Mouse (Mus musculus): ENCODE measurements around the gene Tspan12.
A peak's percentile ranks its signal among the peaks of the same experiment; 100 is the strongest.
"Not testable (repeated sequence)": the region's sequence is repeated elsewhere in the genome, so short reads cannot be mapped to it uniquely, and the experiment has no call there.

Gene Tspan12

DNA sequence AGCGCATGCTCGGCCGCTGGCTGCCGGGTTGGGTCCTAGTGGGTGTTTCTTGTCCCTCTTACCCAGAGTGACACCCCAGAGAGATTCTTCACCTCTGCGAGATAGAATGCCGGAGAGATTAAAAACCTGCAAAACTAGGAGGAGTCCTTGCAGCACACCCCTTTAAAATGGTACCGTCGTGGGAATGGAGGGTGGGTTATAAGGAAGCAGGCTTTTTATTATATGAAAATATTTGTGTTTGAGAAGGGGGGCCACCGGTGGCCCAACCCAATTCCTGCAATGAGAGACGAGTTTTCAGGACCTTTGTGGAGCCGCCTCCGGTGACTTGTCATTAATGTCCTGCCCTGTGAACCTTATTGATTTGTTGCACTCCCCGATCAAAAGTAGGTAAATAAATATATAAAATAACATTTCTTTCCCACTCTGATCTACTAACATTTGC is at the start of gene Tspan12:
TSS of gene Tspan12 (minus strand) at position 172 of the 442 bp plus-strand sequence.
- DNase-seq = no peak

DNA sequence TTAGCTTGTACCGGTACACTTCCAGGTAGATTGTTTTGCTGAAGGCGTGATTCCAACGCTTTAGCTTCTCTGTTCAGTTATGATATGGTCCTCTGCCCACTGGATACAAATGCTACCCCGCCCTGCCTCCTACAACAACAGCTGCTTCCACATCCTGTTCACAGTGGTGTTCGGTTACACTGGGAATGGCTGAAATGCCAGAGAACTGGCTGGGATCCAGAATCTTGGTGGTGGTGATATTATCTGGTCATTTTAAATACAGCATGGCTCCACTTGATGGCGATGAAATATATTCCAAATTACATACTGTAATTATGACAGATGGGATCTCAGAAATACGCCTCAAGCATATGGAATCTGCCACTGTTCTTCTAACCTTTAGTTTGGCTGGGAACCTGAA is 42.1 kb upstream of the Tspan12 start:
- peak; percentile 77 for DNase-seq

DNA sequence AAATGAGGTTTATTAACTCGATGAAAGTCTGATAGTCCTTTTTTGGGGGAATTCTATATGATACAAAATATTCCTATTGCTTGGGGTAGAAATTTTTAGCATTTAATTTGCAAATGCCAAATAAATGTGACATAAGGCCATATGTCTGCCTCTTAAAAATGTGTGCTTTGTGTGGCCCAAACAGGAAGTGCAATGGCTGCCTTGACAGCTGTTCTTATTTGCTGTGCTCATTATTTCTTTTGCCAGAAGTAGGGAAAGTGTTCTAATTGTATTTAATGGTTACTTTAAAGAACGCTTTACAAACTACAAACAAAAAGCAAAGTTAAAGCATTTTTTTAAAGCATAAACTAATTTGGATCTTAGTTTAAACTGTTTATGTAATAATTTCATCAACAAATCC is 36.8 kb upstream of the Tspan12 start:
- DNase-seq = no peak

DNA sequence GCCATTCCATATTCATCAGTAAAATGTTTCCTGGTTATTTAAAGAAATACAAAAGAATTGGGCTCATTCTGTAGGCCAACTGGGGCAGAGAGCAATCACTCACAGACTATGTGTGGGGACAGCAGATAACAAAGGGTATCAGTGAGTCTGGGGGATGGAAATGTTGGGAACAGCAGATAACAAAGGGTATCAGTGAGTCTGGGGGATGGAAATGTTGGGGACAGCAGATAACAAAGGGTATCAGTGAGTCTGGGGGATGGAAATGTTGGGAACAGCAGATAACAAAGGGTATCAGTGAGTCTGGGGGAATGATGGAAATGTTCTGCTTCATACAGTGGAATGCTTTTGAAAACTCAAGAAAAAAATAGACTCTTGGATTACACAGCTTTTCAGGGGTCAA is 35.7 kb upstream of the Tspan12 start:
- not testable (repeated sequence) for DNase-seq

DNA sequence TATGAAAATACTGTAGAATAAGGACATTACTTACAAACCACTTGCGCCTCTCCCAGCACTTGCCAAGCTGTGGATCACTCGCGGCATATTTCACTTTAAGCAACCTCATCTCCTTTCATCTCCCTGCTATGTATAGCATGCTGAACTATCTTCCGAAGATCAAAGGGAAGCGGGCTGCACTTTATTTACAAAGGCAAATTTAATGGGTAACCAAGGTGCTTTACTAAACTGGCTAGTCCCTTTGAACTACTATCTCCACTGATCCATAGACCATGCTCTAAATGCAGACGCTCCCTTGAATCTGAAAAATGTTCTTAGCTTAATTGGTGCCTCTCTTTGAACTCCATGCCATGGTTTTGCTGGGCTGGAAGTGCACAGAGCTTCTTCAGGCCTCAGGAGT is 27.2 kb upstream of the Tspan12 start:
- no peak for DNase-seq

DNA sequence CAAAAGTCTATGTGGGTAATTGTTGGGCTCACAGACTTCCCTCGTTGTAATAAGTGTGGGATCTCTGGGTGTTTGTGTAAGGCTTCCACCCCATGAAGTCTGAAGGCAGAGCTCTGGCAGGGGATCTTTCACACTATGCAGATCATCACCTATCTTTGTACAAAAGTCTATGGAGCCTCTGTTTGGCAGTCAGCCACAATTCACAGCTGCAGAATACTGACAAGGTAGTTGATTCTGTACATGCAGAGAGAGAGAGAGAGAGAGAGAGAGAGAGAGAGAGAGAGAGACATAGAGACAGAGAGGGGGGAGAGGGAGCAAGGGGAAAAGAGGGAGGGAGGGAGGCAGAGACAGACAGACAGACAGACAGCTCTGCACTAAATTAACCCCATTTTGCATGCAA is 15.0 kb upstream of the Tspan12 start:
- DNase-seq = no peak

DNA sequence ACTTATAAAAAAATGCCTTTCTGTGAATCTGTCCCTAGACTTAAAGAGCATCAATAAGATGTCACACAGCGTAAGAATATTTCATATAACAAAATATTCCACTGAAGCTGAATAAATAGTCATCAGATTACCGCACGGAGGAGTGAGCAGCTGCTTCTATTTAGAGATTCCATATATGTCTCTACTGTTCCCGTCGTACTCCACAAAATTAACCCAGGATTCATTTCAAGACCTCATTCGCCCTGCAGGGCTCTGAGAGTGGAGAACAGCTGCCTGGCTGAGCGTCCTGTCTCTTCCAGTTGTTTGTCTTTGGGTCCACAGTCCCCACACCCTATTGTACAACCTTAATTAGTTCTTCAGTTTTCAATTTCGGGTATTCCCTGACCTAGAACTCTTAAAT is 11.9 kb upstream of the Tspan12 start:
- DNase-seq = no peak

DNA sequence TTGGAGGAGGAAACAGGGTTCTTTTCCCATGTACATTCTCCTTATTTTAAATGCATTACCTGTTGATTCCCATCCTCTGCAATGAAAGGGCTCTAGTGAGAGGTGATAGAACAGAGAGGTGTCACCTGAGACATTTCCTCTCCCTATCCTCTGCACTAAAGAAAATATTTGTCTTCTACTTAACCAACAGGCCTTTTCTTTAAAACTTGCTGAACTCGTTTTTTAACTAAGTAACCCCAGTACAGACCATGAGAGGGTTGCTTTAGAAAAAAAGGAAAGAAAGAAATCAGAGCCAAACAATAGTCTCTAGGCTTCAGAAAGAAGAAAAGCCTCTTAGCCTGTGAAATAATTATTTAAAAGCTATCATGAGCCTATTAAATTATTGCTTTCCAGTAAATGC is 11.2 kb upstream of the Tspan12 start:
- DNase-seq = no peak

DNA sequence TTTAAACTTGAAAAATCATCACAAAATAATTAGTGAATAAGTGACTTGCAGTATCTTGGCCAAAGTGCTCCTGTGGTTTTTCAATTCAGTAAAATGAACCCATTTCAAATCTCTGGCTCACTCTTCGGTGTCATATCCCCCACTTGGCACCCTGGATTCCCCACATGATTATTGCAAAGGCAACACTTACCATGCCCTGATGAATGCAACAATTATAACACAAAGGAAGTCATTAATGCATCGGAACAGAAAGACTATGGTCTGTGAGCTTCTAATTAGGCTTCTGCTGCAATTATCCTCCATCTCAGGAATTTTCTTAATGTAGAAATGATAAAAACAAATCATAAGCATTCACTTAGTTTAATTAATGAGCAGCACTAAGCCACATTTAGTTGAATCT is 9.0 kb upstream of the Tspan12 start:
- no peak for DNase-seq

DNA sequence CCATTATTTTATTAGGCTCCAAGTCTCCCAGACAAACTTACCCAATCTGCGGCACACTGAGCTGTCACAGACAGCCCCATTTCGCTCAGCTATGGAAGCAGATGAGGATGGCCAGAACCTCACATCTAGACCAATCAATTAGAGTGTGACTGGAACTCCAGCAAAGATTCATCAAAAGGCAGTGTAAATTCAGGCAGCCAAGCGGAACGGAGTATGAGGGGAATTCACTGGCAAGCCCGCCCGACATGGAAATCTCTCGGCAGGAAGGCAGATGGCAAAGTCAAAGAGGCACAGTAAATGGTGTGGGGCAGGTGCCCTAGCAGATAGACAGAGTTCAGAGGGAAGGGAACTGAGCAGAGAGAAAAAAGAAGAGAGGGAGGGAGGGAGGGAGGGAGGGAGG is 5.5 kb upstream of the Tspan12 start:
- DNase-seq = peak; percentile 58

DNA sequence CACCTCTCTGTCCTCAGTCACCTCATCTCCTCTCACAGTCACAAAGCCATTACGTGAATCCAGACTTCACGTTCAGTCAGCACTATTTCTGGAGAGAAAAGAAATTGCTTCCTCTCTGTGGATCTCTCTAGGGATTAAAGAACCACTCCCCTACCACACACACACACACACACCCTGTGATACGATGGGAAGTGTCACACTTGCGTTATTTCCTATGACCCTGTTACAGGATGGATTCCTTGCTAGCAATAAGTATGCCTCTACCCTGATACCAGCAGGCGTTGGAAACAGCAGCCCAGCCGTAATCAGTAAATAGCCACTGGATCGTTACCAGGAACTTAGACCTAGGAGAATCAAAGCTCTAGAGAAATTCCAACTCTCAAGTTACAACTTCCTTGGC is 3.6 kb upstream of the Tspan12 start:
- DNase-seq = peak; percentile 39

DNA sequence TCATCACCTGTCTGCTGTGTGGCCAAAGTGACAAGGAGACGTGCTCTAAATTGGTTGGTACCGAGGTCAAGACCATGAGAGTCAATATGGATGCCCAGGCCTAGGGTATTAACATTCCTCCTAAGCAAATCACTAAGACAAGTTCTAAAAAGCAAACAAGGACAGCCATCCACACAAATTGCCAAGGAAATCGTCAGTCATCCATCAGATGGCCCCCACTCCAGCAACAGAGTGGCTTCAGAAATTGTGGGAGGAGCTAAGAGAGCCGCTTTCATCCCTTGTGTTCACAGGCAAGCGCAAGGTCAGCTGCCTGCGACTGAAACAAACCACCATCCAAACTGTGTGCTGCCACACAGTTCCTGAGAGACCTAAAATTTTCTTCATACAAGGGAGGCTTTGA is 1.0 kb upstream of the Tspan12 start:
- DNase-seq = no peak

DNA sequence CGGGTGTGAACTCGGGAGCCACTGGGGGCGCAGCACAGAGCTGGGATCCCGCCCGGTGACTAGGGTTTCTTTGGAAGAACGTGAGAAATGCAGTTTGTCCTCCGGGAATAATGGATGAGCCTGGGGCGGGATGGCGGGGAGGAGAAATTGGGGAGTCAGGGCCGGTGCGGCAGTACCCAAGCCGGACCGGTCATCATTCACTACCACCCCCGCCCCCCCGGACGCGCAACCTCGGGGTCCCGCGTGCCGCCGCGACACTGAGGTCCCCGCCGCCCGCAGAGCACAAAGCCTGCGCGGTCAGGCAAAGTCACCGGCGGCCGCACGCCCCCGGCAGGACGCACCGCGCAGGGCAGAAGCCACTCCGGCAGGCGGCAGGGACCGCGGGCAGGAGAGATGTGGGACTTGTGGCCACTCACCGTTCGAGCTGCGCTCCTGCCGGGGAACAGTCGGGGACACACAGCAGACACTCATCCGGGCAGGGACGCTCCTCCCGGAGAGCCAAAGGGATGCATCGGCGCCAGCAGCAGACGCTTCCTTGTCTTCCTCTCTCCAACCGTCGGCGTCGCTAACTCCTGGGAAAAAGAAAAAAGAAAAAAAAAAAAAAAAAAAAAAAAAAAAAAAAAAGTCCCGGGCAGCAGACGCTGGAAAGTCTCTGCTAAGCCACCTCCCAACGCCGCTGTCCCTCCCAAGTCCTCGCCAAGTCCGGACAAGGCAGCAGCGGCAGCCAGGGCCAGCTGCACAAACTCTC is 545 bp downstream of the Tspan12 start:
- peak; percentile 93 for DNase-seq

DNA sequence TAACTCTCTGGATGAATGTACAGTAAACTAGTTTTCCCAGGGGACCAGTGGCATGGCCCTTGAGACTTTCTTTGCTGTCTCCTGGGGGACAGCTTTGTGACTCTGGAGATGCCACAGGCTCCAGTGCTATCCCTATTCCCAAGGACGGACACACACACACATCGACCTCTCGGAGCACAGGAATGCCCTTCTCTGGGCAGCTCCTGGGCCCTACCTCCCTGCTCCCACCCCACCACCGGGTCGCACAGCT is 1.0 kb downstream of the Tspan12 start:
- no peak for DNase-seq

DNA sequence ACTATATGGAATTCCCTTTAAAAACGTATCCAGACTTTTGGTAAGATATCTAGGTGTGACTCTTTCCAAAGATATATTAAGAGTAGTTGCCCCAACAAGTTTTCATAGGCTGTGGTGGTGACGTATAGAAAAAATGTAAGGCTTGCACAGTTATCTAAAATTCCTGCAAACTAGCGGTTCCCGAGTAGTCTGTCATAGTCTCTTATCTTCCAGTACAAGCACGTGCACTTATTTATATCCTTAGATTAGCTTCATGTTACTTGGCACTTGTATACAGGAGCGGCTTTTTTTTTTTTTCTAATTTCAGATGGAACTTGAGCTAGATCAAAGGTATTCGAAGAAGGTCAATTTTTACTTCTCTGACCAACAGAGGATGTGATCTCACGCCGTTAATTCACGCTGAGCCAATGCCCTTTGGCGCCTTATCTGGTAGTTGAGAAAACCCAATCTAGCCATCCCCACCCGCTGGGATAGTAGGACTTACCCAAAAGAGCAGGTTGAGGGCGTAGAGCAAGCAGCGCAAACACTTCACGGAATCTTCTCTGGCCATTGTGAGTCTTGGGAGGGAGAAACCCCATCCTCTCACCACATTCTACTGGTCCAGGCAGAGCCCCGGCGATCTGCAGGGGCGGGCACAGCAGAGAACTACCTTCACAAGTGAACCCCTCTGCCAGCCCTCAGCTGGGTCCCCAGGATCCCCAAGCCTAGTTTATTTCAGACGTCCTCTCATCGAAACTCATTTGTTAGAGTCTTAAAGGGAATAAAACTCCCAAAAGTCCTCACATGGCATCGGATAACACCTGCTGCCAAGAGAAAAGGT is 1.6 kb downstream of the Tspan12 start:
- peak; percentile 36 for DNase-seq

DNA sequence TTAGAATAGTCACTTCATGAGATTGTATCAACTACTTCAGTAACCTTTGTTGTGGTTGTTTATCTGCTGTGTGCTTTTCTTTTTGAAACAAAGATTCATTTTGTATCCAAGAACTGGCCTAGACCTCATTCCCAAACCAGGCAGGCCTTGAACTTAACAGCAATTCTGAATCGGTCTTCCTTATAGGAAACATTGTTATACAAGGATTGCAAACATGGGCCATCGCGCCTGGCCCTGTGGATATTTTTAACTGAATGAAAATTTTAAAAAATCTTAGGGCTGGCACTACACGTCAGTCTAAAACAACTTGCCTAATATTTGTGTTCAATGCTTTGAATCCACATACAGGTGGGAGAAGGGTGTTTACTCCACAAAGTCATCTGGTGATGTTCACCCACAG is 3.5 kb downstream of the Tspan12 start:
- no peak for DNase-seq

DNA sequence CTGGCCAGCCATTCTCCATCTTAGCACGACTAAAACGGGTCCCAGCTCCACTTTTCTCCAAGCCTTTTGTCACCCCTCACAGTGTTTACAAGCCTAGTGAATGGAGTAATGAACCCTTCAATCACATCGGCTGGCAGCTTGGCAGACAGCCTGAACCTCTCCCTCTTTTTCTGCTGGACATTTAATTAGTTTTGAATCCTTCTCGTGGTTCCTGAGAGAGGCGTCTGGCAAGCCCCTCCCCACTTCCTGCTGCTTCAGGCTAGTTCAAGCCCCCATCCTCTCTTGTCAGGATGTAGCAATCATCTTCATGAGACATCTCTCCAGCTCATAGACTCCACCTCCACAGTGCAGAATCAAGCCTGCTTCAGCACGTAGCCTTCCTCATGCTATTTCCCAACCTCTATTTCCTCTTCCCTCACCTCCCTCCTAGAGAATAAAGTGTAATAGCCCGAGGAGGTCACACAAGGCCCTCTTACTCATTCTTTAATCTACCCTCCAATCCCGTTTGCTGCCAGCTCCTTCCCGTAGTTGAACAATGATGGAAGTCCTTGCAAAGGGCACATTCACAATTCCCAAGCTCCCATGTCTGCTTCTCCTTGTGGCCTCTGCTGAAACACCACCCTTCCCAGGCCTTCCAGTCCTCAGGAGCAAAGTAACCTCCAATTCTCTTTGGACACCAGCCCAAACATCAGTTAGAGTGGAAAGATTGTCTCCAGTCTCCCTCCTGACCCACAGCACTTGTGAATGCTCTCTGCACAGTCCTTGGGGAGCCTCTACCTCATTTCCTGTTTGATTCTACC is 12.1 kb downstream of the Tspan12 start:
- DNase-seq = peak; percentile 46

DNA sequence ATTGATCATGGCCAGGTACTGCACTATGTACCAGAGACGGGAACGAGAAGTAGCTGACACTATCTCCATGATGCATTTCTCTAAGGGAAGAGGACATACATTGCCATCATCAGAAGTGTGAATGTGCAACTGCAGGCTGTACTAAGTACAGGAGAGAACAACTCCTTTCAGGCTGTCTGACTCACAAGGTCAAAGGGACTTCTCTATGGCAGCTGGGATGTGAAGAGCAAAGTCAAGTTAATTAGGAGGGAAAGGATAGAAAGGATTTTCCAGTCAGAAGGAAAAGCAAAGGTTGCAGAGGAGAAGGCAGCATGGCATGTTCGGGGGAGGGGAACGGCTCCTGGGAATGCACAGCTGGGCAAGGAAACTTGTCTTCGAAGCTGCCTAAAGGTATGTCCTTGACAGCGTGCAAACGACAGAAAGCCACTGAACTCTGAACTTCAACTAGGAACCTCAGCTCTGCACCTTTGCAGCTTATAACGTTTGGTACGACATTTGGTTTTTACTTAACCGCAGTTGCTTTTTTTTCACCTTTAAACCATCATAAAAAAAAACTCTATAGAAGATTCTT is 13.0 kb downstream of the Tspan12 start:
- peak; percentile 26 for DNase-seq

DNA sequence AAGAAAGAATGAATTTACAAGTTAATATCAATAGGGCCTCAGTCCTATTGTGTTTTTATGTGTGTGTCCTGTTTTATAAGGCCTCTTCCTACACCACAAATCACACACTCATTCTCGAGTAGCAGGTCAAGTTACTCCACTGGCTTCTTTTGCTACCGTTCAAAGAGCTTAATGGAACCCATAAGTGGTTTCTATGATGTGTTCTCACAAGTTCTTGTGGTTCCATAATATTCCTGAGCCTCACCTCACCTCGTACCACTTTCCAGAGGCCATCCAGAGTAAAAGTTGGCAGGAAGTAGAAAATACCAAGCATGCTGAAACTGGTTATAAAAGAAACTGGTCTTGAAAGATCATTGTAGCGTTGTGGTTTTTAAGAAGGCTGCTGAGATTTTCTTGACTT is 18.8 kb downstream of the Tspan12 start:
- DNase-seq = no peak

DNA sequence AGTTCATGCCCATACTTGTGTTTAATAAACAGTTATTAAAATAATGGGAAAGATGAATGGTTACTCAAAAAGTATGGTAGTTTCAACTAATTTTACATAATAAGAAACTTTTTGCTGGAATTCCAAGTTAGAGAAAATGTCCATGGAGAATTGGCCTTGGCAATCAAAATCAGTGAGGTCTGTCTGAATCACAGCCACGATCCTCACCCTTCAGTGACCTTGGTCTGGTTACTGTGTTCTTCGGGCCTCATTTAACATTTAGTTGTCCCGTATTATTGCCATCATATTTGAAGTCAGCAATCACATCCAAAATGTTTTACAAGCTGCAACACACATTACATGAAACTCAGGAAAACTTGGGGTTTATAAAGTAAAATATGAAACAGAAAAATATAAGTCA is 20.4 kb downstream of the Tspan12 start:
- no peak for DNase-seq

DNA sequence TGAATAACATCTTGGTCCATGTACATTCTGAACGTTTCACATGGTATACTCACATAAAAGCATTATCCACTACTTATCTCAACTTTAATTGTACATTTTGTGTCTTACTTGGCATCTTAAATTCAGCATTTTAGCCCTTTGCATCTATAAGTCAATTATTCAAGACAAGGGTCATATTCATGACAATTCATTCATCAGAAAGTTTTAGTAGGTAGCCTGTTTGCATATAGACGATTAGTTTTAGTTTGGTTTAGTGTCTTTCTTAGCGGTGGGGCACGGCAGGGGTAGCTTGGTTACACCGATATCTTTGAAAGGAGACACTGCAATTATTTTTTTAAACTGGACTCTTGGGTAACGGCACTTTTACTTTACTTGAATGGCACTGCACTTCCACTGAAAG is 21.4 kb downstream of the Tspan12 start:
- no peak for DNase-seq

DNA sequence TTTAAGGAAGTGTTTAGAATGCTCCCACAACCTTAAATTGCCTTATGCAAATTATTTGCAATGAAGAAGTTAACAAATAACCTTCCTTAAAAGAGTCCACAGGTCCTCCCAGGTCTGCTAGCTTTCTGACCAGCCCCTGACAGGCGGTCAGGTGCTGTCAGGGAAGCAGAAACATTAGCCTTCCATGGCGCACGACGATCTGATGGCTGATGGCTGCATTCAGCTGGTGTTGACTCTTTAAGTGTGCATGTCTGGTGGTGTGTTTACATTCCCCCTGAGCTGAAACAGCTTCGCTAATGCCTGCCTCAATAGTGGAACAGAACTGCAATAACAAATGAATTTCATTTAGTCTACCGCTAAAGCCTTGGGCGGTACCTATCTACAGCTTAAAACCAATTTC is 22.4 kb downstream of the Tspan12 start:
- no peak for DNase-seq

DNA sequence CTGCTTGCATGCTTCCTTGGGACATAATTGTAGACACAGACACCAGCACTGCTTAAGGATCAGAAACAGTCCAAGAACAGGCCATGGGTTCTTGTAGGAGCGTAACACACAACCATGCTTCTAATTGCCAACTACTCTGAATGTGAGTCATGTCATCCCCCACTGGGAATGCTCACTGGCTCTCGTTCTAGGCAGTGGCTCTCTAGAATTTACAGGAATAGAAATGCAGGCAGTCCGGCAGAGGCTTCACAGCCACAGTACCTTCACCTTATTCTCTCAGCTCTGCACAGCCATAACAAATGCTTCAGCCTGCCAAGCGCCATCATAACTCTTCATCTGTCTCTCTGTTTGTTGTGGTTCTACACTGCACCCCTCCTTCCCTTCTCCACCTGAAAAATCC is 23.9 kb downstream of the Tspan12 start:
- no peak for DNase-seq

DNA sequence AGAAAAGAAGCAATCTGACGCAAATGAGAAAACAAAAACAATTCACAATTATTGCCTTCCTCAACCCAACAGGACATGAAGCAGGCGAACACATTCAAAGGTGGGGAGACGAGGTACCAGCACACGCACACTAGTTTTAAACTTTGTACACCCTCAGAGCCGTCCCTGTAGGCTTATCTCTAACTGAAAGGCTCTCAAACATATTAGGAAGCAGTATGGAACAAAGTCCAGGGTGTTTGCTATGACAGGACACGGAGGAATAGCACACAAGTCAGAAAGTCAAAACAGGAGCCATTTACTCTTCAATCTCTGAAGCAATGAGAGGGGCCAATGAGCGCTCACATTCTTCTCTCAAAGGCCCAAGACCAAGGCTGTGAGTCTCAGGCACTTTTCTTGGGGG is 24.3 kb downstream of the Tspan12 start:
- DNase-seq = no peak
